Mouse (Mus musculus) liver, adult (tissue): ENCODE data around the gene Fam168a.

ENCODE experiments used
- GATA4 ChIP-seq: IDR thresholded peaks from 2 replicates; pipeline ENCODE4 v1.6.1; 2014; ENCODE audit warnings: mild to moderate bottlenecking, low read length; ENCODE audit not compliant: insufficient replicate concordance

The Fam168a gene

DNA sequence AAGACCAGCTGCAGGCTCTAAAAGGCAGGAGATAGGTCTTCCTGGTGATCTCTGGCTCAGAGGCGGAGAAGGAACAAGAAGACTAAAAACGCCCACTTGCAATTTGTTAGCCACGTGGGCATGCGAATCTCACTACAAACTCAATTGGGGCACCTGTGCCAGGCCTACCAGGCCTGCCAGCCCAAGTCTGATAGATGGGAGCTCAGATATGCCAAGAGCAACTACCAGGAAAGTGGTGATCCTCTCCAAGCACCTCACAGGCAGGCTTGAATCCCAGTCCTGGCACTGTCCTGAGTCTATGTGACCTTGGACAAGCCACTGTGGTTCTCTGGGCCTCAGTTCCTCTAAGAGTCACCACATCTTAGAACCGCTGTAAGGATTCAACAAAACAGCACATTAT lies 154.8 kb downstream of the Fam168a start:
- no peak for TF ChIP-seq GATA4

DNA sequence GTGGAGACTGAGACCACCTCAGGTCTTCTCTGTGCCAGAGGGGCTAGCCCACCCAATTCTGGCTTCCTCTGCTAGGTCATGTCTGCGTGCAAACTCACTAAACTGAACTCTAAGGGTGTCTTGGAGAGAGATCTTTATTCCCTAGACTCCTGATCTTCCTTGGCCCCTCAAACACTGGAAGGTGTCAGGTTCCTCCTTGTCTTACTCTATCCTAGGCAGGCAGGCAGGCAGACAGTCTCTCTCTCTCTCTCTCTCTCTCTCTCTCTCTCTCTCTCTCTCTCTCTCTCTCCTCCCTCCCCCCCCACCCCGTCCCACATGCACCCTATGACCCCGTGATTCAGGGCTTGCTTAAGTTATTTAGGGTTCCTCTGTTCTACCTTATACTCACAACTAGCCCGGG lies 155.9 kb downstream of the Fam168a start:
- TF ChIP-seq GATA4 = no peak

DNA sequence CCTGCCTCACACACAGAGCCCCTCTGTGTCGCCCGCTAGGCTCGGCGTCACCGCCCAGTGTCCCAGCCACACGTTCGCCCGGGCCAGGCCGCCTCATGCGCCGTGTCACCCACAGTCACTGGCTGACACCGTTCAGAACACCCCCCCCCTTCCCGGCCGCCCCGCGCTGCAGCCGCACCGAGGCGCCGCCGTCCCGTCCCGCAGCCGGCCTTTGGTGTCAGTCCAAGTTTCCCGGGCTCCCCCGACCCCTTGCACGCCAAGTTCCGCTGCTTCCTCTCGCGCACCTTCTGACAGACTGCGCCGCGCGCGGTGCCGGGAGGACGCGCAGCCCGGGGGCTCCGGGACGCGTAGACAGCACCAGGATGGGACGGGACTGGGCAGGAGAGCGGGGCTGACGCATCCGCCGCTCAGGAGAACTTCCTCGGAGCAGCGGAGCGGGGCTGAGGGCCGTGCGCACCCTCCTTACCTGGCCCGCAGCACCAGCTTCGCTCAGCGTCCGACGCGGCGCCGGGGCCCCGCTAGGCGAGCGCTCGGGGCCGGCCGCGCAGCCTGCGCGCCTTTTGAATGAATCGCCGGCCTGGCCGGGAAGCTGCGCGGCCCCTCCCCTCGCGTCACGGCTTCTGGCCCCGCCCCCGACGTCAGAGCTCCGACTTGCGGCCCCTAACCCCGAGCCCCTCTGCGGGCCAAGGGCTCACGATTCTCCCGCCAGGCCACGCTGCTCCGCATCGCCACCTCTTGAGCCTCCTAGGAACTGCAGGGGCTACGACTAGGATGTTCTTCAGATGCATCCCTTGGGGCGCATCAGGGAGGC lies 156.6 kb downstream of the Fam168a start, which contains the start of gene Relt:
Gene Relt, minus strand, starts transcription at position 619 of the 811 bp plus-strand sequence.
- no peak for TF ChIP-seq GATA4

DNA sequence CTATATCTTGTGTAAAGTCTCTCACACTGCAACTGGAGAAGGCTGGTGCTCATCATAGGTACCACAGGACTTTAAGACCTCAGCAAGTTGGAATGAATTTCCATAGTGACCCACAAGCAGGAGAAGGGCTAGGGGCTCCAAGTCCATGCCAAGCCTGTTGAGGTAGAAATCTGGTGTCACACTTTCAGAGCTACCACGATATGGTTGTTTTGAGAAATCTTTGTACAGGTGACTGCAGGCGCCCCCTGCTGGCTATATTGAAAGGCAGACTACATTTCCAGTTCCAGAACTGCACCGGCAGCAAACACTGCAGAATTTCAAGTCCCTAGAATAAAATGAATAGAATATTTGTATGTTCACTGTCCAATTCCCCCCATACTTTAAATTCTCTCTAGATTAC lies 160.2 kb downstream of the Fam168a start:
- no peak for TF ChIP-seq GATA4

DNA sequence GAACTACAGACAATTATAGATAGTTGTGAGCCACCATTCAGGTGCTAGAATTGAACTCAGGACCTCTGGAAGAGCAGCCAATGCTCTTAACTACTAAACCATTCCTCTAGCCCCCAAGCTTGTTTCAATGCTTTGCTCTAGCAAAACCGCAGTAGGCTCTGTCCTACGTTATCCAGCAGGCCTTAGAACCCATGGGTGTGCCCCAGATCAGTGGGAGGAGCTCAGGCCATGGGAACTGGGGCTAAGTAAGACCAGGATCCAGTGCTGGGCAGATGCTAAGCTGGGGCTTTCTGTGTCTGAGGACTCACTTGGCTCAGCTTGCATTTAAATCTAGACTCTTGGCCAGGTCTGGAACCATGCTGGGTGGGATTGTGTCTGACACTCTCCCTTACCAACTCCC lies 161.1 kb downstream of the Fam168a start:
- TF ChIP-seq GATA4 = no peak

DNA sequence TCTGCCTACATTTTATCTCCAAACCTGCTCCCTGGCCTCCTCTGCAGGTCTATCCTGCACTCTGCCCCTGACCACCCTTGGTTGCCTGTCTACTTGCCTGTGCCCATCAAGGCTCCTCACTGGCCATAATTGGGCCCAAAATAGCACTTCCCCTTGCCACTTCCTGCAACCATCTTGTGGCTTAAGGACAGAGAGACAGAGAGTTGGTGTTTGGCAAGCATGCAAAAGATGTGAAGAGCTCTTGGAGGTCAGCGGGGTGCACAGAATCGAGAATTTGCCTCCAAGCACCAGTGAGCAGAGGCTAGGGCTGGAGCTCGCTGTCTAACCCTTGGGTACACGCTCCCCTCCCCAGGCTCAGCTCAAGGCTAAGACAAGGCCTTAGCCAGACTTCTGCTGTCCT lies 162.1 kb downstream of the Fam168a start:
- TF ChIP-seq GATA4 = no peak

DNA sequence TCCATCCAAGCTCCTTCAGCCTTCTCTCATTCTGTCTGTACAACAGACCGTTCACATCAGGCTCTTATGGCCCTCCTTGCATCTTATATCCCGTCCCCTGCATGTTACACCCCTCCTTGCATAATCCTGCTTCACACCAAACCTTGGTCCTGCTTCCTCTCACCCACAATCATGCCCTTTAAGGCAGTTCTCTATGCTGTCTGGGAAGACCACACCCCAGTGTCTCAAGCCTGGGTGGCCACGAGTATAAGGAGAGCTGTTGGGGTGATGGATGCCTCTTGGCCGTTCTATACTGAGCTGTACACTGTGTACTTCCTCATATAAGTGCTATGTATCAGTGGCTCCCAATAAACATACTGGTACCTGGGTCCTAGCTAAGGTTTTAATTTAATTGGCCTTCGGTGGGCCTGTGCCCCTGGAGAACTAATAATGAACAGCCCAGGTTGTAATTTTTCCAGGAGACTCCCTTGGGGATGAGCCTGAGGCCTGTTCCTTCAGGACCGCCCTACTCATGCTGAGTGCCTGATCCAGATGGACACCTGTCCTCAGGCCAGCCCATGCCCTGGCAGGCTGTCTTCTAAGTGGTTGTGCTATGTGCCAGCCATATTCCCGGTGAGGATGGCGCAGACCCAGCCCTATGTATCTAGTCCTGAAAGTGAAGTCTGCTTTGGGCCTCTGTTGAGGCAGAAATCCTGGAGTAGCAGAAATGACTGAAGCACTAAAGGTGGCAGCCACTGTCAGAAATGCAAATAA lies 163.6 kb downstream of the Fam168a start:
- no peak for TF ChIP-seq GATA4

DNA sequence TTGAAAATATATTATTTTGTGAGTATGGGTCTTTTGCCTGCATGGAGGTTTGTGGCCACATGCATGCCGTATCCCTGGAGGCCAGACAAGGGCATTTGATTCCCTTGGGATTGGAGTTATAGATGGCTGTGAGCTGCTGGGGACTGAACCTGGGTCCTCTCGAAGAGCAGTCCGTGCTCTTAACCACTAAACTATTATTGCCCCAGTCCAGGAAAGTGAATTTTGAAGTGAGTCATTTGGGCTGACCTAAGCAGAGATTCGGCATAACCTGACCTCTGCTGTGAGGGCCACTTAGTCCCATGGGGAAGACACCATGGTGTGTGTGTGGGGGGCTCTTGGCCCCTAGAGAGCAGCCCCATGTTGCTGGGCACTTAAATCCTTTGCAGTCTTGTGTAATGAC lies 164.9 kb downstream of the Fam168a start:
- no peak for TF ChIP-seq GATA4

DNA sequence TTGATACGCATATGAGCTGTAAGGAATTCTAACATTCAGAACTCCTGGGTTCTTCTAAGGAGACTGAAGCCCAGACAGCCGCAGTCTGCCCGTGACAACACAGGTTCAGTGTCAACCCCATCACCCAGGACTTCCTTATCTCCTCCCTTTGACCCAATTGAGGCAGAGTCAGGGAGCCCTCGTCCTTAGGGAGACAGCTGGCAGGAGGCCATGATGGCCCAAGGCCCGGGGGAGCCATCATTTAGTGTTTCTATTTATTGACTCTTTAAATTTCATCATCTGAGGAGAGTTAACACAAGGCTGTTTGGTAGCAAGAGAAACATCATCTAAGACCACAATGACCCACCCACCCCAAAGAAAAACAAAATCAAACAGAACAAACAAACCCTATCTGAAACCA lies 165.5 kb downstream of the Fam168a start:
- TF ChIP-seq GATA4 = no peak

DNA sequence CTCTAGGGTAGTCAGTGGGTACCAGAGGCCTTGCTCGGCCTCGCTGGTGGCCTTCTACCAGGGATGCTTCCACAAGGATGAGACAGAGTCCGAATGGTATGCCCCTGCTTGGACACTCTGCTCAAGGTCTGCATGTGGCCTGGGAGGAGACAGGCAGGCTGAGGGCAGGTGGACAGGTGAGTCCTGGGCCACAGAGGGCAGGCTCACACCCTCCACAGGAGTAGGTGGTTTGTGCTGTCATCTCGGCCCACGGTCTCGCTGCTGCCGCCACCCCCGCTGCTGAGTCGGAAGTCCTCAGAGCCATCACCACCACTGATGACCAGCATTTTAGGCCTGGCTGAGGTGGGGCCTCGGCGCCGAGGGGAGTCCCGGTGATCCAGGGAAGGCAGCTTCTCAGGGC lies 166.8 kb downstream of the Fam168a start:
- TF ChIP-seq GATA4 = no peak

DNA sequence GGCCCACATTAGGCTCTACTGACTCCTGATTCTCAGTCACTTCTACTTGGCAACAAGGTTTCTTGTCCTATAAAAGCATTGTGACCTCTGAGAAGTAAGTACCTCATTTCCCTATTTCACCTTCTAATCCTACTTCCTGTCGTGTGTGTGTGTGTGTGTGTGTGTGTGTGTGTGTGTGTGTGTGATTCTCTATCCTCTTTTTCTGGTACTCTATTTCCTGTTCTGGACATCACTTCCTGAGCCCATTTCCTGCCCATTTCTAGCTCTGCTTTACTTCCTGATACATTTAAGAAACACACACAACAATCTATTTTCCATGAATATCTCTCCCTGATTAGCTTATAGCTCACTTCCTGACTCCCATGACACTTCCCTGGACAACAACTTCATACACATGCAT lies 169.4 kb downstream of the Fam168a start:
- peak; percentile 83 for TF ChIP-seq GATA4

DNA sequence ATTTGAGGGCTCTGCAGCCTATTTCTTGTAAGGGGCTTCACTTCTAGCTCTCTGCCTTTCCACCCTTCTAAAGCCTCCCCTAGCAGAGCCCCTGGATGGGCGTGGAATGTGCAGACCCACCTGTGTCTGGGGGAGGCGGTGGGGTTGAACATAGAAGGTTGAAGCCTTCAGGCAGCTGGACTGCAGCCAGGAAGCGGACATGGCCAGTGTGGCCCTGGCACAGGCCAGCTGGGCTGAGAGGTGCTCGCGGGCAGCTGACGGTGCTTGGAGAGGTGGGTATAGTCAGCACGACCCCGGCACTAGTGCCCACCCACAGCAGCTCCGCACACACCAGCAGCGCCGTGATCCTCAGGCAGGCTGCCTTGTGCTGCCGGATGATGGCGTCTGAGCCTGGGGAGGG lies 169.9 kb downstream of the Fam168a start:
- no peak for TF ChIP-seq GATA4

DNA sequence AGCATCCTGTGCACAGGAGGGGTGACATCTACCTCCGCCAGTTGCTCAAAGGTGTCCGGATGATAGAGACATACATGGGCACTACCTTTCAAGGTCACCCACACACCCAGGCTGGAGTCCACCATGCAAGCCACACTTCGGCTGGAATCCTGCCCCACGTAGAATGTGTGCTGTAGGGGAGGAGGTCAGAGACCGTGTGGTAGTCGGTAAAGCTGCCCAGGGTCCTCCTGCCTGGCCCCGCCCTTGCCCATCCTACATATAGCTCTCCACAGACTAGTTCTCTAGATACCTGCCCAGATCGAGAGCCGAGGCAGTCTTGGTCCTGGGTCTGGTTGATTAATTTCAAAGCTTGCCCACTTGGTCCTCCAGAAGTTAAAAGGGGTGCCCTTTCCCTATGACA lies 170.3 kb downstream of the Fam168a start:
- no peak for TF ChIP-seq GATA4

DNA sequence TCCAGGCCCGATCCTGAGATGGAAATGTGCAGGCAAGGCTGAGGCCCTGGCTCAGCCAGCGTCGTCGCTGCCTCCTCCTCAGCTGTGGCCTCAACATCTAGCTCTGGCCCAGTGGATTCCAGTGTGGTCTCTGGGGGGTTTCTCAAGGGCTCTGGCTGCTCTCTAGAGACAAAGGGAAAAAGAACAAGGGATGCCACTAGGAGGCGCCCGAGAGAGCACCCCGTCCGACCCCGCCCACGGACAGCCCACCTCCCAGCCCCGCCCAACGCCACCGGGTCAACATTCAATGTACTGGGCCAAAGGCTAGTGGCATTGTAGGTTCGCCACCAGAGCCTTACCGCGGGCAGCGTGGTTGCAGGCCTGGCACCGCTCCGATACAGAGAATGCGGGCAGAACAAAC lies 173.2 kb downstream of the Fam168a start:
- TF ChIP-seq GATA4 = no peak

DNA sequence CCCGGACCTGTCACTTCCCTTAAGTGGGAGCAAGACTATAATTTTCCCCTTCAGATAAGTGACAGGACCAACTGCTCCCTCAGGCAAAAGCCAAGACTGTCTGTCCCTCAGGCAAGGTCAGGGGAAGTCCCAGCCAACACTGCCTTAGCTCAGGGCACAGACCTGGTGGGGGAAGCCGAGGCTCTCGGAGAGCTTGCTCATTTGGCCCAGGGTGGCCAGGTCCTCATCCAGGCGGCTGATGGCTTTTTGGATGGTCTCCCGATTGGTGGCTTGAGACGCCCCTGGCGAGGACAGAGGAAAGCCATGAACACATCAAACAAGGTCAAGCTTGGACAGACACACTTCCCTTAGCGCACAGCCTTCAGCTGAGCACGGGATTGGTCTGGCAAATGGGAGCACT lies 175.1 kb downstream of the Fam168a start:
- no peak for TF ChIP-seq GATA4

DNA sequence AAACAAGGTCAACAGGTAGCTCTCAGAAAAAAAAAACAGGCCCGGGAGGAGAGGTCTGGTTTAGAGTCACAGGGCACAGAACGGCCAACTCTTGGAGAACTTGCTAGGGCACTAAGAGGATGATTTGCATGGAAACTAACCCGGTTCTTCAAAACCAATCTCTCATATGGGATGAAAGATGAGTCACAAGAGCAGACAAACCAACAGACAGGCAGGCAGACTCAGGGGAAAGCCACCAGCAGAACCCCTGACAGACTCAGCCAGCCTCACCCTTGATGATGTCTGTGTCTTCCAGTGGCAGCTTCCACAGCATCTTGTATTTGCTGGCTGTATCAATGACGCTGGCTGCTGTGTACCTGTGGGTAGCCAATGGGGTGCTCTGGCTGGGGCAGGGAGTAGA lies 175.5 kb downstream of the Fam168a start:
- no peak for TF ChIP-seq GATA4

DNA sequence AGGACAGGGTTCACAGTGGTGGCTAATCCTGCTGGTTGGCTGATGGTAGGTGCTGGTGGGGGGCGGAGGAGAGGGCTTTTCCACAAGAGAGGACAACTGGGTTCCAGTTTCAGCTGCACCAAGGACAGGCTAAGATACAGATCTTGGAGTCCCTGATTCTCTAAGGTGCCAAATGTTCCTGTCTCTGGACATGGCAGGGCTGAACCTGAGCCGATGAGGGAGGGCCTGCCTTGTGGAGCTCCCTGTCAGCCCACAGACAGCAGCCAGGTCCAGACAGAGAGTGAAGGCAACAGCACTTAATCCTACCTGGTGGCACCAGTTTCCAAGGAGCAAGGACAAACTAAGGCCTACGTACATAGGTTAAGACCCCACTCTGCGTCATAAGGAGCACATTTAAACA lies 178.0 kb downstream of the Fam168a start:
- TF ChIP-seq GATA4 = no peak

DNA sequence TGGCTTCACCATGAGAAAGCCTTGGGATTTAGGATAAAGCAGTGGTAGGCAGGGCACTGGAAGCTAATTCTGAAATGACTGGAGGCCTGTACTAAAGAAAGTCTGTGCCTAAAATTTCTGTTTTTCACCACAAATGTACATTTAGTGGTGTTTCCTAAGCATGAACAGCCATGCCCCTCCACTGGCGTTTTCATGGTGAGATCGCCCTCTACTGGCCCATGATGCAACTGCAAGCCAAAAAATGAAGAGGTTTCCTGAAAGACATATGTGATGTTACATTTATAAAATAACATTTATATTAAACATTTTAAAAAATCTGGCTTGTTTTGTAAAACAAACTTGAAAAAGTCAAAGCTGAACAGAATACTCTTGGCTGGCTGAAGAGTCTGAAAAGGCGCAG lies 180.1 kb downstream of the Fam168a start:
- no peak for TF ChIP-seq GATA4
